In the genomic region with DNA sequence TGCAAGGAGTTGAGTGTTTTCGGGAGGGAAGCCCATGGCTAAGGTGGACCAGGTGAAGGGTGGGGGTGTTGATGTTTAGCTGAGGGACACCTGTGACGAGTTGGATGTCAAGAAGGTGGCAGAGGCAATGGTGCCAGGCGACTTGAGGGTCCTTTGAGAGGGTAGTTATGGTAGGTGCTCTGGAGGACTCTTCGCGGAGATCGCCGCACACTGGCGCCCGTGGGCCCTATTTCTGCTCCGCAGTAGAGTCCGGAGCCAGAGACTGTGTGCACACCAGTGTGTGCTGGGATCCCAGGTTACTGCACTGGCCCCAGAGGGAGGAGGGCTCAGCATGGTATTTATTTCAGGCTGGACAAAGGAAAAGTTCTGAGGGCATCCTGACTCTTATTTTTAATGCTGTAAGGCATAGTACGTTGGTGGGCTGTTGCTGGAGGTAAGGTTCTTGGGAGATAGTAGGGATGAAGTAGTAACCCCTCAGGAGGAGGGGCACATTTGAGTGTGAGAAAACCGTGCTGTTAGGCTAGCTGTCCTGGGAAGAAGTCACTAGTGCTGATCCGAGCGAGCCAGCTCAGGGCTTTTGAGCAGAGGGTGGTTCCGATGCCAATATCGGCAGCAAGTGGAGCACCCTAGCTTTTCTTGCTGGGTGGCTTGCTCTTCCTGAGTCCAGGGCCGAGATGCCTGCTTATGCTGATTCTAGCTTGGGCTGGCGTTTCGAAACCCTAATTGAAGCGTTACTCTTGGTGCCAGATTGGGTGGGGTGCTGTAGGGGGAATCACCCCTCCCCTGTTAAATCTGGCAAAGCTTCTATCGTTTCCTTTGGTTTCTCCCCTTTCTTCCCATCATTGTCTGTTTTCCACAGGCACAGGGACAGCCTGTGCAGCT, we compare ENCODE assay signal across 8 mouse cellular contexts. TPM values are rescaled to one million over a fixed set of nuclear protein-coding genes. Genes with fewer than 3 reads are reported as not detected.
A peak's percentile ranks its signal among the peaks of the same experiment; 100 is the strongest.
DNase-seq lines count a peak whose midpoint lies in the region; ATAC-seq lines count a peak whose summit lies in the region.

No protein-coding gene starts in this region.

- peaks cover 29% of the 10 kb centered on the region for H3K36me3 ChIP-seq in heart, embryonic 13.5 days
- no peaks in the 10 kb centered on the region; the same call in 1 of the 2 replicates for H3K36me3 ChIP-seq in midbrain, embryonic 11.5 days (ENCODE audit: control insufficient read depth, insufficient read depth, low read length)

- H3K9me3 ChIP-seq in heart, embryonic 13.5 days: no peaks in the 10 kb centered on the region
- H3K9me3 ChIP-seq in midbrain, embryonic 11.5 days (ENCODE audit: control insufficient read depth, low read length): no peaks in the 10 kb centered on the region

- peak overlapping the region; percentile 57; the same call in 1 of the 2 replicates for H3K27ac ChIP-seq in heart, embryonic 13.5 days (replicated peaks)
- H3K27ac ChIP-seq in midbrain, embryonic 11.5 days (ENCODE audit: low read depth, low read length): no peak overlapping the region

- no peaks in the 10 kb centered on the region for H3K27me3 ChIP-seq in heart, embryonic 13.5 days (replicated peaks)
- H3K27me3 ChIP-seq in midbrain, embryonic 11.5 days (ENCODE audit: control insufficient read depth, insufficient read depth, low read length): no peaks in the 10 kb centered on the region

- DNase-seq in lung, adult 18-20 months: peak; percentile 40 to 49
- no peak for DNase-seq in lung, postnatal 10 days
- DNase-seq in c-Kit-positive CD71-positive TER-119-positive erythroid progenitor cells, embryonic 14.5 days (ENCODE audit: low spot score): peak; percentile 22
- peak; percentile 37 to 49 for DNase-seq in kidney, postnatal 4 days
- peak; percentile 85 for DNase-seq in midbrain, embryonic 11.5 days (ENCODE audit: low spot score, missing footprints)
- no peak for DNase-seq in thymus, postnatal 10 days (ENCODE audit: low spot score in 2 of 2)
- no peak for DNase-seq in ovary, postnatal 14 days (ENCODE audit: low spot score)

- H3K4me3 ChIP-seq in heart, embryonic 13.5 days: peak overlapping the region; percentile 83
- H3K4me3 ChIP-seq in midbrain, embryonic 11.5 days (ENCODE audit: low read depth, low read length): peak overlapping the region; percentile 75

- peak overlapping the region; percentile 89 for H3K4me2 ChIP-seq in heart, embryonic 13.5 days
- peak overlapping the region; percentile 91 for H3K4me2 ChIP-seq in midbrain, embryonic 11.5 days

- ATAC-seq in heart, embryonic 13.5 days (ENCODE audit: extremely low read depth, insufficient number of reproducible peaks, low FRiP score, low TSS enrichment): peak; percentile 18; the same call in 1 of the 2 replicates
- peak; percentile 12 for ATAC-seq in midbrain, embryonic 11.5 days (ENCODE audit: low FRiP score)

- H3K4me1 ChIP-seq in heart, embryonic 13.5 days: peaks cover 38% of the 10 kb centered on the region
- peaks cover 10% of the 10 kb centered on the region for H3K4me1 ChIP-seq in midbrain, embryonic 11.5 days (ENCODE audit: control insufficient read depth, insufficient read depth, low read length)

- 16% methylated on average over 22 of the region's 22 CpGs for WGBS in heart, embryonic 13.5 days
- WGBS in midbrain, embryonic 11.5 days: 23% methylated on average over 22 of the region's 22 CpGs

- H3K9ac ChIP-seq in heart, embryonic 13.5 days: peak overlapping the region; percentile 90
- peak overlapping the region; percentile 73 for H3K9ac ChIP-seq in midbrain, embryonic 11.5 days (ENCODE audit: low read length)

RNA-seq across cellular contexts. Expression of a gene that starts 0.7 kb away (rescaled TPM):
- 41.6 and 42.0 TPM in 2 replicates for polyA plus RNA-seq in heart, embryonic 13.5 days (2015; fragmentation: Nextera tagmentation; extraction: Ambion mirVana)
- 29.0 and 30.3 TPM in 2 replicates for polyA plus RNA-seq in midbrain, embryonic 11.5 days (2014; fragmentation: Nextera tagmentation; extraction: Ambion mirVana)

RNA-seq across cellular contexts. Expression of a gene that starts 26.5 kb away (rescaled TPM):
- polyA plus RNA-seq in heart, embryonic 13.5 days (2015; fragmentation: Nextera tagmentation; extraction: Ambion mirVana): 8.1 and 9.1 TPM in 2 replicates
- polyA plus RNA-seq in midbrain, embryonic 11.5 days (2014; fragmentation: Nextera tagmentation; extraction: Ambion mirVana): 12.1 and 12.7 TPM in 2 replicates

RNA-seq across cellular contexts. Expression of a gene that starts 26.6 kb away (rescaled TPM):
- polyA plus RNA-seq in heart, embryonic 13.5 days (2015; fragmentation: Nextera tagmentation; extraction: Ambion mirVana): 82.1 and 97.1 TPM in 2 replicates
- polyA plus RNA-seq in midbrain, embryonic 11.5 days (2014; fragmentation: Nextera tagmentation; extraction: Ambion mirVana): 155 and 160 TPM in 2 replicates

Comparison
In these comparisons a context has a peak if more than half of its experiments do, and no peak if none do; other contexts are left out.
1. DNase-seq: peak in lung, adult 18-20 months (2 of 2), c-Kit-positive CD71-positive TER-119-positive erythroid progenitor cells, embryonic 14.5 days (single experiment), kidney, postnatal 4 days (2 of 2) and midbrain, embryonic 11.5 days (single experiment); none in lung, postnatal 10 days (single experiment), thymus, postnatal 10 days (0 of 2) and ovary, postnatal 14 days (single experiment).